Mouse (Mus musculus) megakaryocyte progenitor cell, adult 5-6 weeks (primary cell): ENCODE data around the gene Mapkapk3. TPM values are rescaled to one million over a fixed set of nuclear protein-coding genes. Genes with fewer than 3 reads are reported as not detected.

Experiments used
- ATAC-seq: replicated peaks from 2 replicates; pipeline ENCODE4 v1.8.0; 2016; ENCODE audit warnings: mild to moderate bottlenecking, moderate TSS enrichment, inconsistent platforms; ENCODE audit not compliant: poor library complexity
- total RNA-seq, 2 experiments: library from RNA; stranded (forward) in 1 of 2; stranded (reverse) in 1 of 2; fragments of 157-497, 149-512 nt in 1 of 2; fragments of 200-1000 nt in 1 of 2; gene quantifications; 2 replicates each; pipeline versions ENCODE4 v1.2.3 to v1.2.4; 2015 to 2017

The Mapkapk3 gene
- total RNA-seq, 2 experiments from 2014 or later, result 100 to 175 TPM

- ATAC-seq, result peak; percentile 40
Observed at GRCm38 (mm10) chr9:107294249-107294648, 4.6 kb upstream of the Mapkapk3 start.

- ATAC-seq, result peak; percentile 43
Observed at GRCm38 (mm10) chr9:107290897-107291296, 1.2 kb upstream of the Mapkapk3 start.

- ATAC-seq, result peak; percentile 55
Observed at GRCm38 (mm10) chr9:107288711-107289110, 966 bp downstream of the Mapkapk3 start.

- no peak for ATAC-seq
Observed at GRCm38 (mm10) chr9:107288105-107288650, 1.5 kb downstream of the Mapkapk3 start.

GRCm38 (mm10) chr9:107287294-107287693 lies 2.4 kb downstream of the Mapkapk3 start:
- peak; percentile 42 for ATAC-seq

- peak; percentile 20 for ATAC-seq
Observed at GRCm38 (mm10) chr9:107285009-107285408, 4.7 kb downstream of the Mapkapk3 start.

GRCm38 (mm10) chr9:107282951-107283350 lies 6.7 kb downstream of the Mapkapk3 start:
- ATAC-seq, result peak; percentile 14

- no peak for ATAC-seq
Observed at GRCm38 (mm10) chr9:107281241-107281987, 8.3 kb downstream of the Mapkapk3 start.

GRCm38 (mm10) chr9:107280322-107281027 lies 9.2 kb downstream of the Mapkapk3 start:
- peak; percentile 68 for ATAC-seq

- peak; percentile 30 for ATAC-seq
Observed at GRCm38 (mm10) chr9:107279378-107280321, 10.0 kb downstream of the Mapkapk3 start.

- ATAC-seq, result no peak
Observed at GRCm38 (mm10) chr9:107278527-107279377, 10.9 kb downstream of the Mapkapk3 start.

- ATAC-seq, result no peak
Observed at GRCm38 (mm10) chr9:107278126-107278525, 11.6 kb downstream of the Mapkapk3 start.

GRCm38 (mm10) chr9:107277603-107278002 lies 12.1 kb downstream of the Mapkapk3 start:
- no peak for ATAC-seq

GRCm38 (mm10) chr9:107275710-107276109 lies 14.0 kb downstream of the Mapkapk3 start:
- ATAC-seq, result no peak

- no peak for ATAC-seq
Observed at GRCm38 (mm10) chr9:107274751-107275150, 14.9 kb downstream of the Mapkapk3 start.

- peak; percentile 52 for ATAC-seq
Observed at GRCm38 (mm10) chr9:107273184-107273583, 16.5 kb downstream of the Mapkapk3 start.

GRCm38 (mm10) chr9:107272284-107272683 lies 17.4 kb downstream of the Mapkapk3 start:
- ATAC-seq, result peak; percentile 61

- peak; percentile 18; the same call in 1 of the 2 replicates for ATAC-seq
Observed at GRCm38 (mm10) chr9:107271177-107271938, 18.3 kb downstream of the Mapkapk3 start.

GRCm38 (mm10) chr9:107269772-107270171 lies 19.9 kb downstream of the Mapkapk3 start:
- no peak for ATAC-seq
